Mouse (Mus musculus): Measurements from ENCODE around the gene Masp2. TPM values are rescaled to one million over a fixed set of nuclear protein-coding genes. Genes with fewer than 3 reads are reported as not detected.

The Masp2 gene
- polyA plus RNA-seq, 1 experiment from 2014 or later, result 44.5 TPM

GRCm38 (mm10) chr4:148622485-148622884 is 20.1 kb downstream of the Masp2 start:
- H3K27me3 ChIP-seq, result no peaks in the 10 kb centered on the region
- no peak overlapping the region for H3K9ac ChIP-seq
- H3K4me1 ChIP-seq (replicated peaks), result peaks cover 44% of the 10 kb centered on the region
- 83% methylated on average over 4 of the region's 4 CpGs for WGBS (ENCODE audit: insufficient replicate concordance)
- ATAC-seq (ENCODE audit: insufficient read depth), result no peak
- no peak overlapping the region for H3K4me2 ChIP-seq
- no peak overlapping the region for H3K4me3 ChIP-seq (replicated peaks)
- peaks cover 72% of the 10 kb centered on the region for H3K36me3 ChIP-seq (replicated peaks)
- no peak overlapping the region for H3K27ac ChIP-seq (replicated peaks)
- H3K9me3 ChIP-seq (replicated peaks), result no peaks in the 10 kb centered on the region

GRCm38 (mm10) chr4:148623609-148624008 is 21.3 kb downstream of the Masp2 start:
- peaks cover 47% of the 10 kb centered on the region for H3K4me1 ChIP-seq (replicated peaks)
- no peak overlapping the region for H3K9ac ChIP-seq
- no peak overlapping the region for H3K27ac ChIP-seq (replicated peaks)
- no peaks in the 10 kb centered on the region for H3K9me3 ChIP-seq (replicated peaks)
- 69% methylated on average over 4 of the region's 4 CpGs for WGBS (ENCODE audit: insufficient replicate concordance)
- peak overlapping the region; percentile 24; the same call in 1 of the 2 replicates for H3K4me2 ChIP-seq
- peaks cover 64% of the 10 kb centered on the region for H3K36me3 ChIP-seq (replicated peaks)
- no peaks in the 10 kb centered on the region for H3K27me3 ChIP-seq
- no peak for ATAC-seq (ENCODE audit: insufficient read depth)
- H3K4me3 ChIP-seq (replicated peaks), result 0 out of 2 replicates have a peak overlapping the region, but pooled peaks have one; percentile 0

- Histone ChIP-seq H3K27me3 (no peaks in the 10 kb centered on the region), H3K36me3 (replicated peaks) (peaks cover 50% of the 10 kb centered on the region), H3K4me3 (replicated peaks) (peak overlapping the region; percentile 96), H3K9ac (peak overlapping the region; percentile 99; the same call in 1 of the 2 replicates), H3K9me3 (replicated peaks) (no peaks in the 10 kb centered on the region), H3K4me2 (peak overlapping the region; percentile 88), H3K4me1 (replicated peaks) (peaks cover 44% of the 10 kb centered on the region), H3K27ac (replicated peaks) (no peak overlapping the region)
- 78% methylated on average over 10 of the region's 10 CpGs for WGBS (ENCODE audit: insufficient replicate concordance)
- no peak for ATAC-seq (ENCODE audit: insufficient read depth)
Observed at GRCm38 (mm10) chr4:148625010-148625409, 22.7 kb downstream of the Masp2 start.

GRCm38 (mm10) chr4:148625756-148626622 is 23.6 kb downstream of the Masp2 start:
- WGBS (ENCODE audit: insufficient replicate concordance), result under 1% methylated on average over 57 of the region's 57 CpGs
- ATAC-seq (ENCODE audit: insufficient read depth), result peak; percentile 64
- Histone ChIP-seq H3K36me3 (replicated peaks) (peaks cover 42% of the 10 kb centered on the region), H3K9me3 (replicated peaks) (no peaks in the 10 kb centered on the region), H3K4me2 (peak overlapping the region; percentile 88), H3K27me3 (no peaks in the 10 kb centered on the region), H3K27ac (replicated peaks) (peak overlapping the region; percentile 92), H3K4me3 (replicated peaks) (peak overlapping the region; percentile 96), H3K4me1 (replicated peaks) (peaks cover 44% of the 10 kb centered on the region), H3K9ac (peak overlapping the region; percentile 99)

- WGBS (ENCODE audit: insufficient replicate concordance), result under 1% methylated on average over 51 of the region's 51 CpGs
- Histone ChIP-seq H3K27ac (replicated peaks) (peak within 1 kb of the TSS; percentile 92), H3K4me1 (replicated peaks) (peaks cover 41% of the 10 kb centered on the region), H3K4me3 (replicated peaks) (peak within 1 kb of the TSS; percentile 96), H3K9me3 (replicated peaks) (no peaks in the 10 kb centered on the region), H3K36me3 (replicated peaks) (peaks cover 35% of the 10 kb centered on the region), H3K9ac (peak within 1 kb of the TSS; percentile 99), H3K4me2 (peak within 1 kb of the TSS; percentile 88), H3K27me3 (no peaks in the 10 kb centered on the region)
- peak; percentile 93 for ATAC-seq (ENCODE audit: insufficient read depth)
Observed at GRCm38 (mm10) chr4:148626623-148627185, 24.4 kb downstream of the Masp2 start, which contains the start of gene Tardbp. Gene Tardbp, minus strand, starts transcription at chr4:148627019.

GRCm38 (mm10) chr4:148627246-148627645 is 24.9 kb downstream of the Masp2 start:
- H3K27ac ChIP-seq (replicated peaks), result 0 out of 2 replicates have a peak overlapping the region, but pooled peaks have one; percentile 6
- H3K9me3 ChIP-seq (replicated peaks), result no peaks in the 10 kb centered on the region
- WGBS (ENCODE audit: insufficient replicate concordance), result 61% methylated on average over 3 of the region's 3 CpGs
- no peaks in the 10 kb centered on the region for H3K27me3 ChIP-seq
- H3K9ac ChIP-seq, result peak overlapping the region; percentile 99; the same call in 1 of the 2 replicates
- peaks cover 29% of the 10 kb centered on the region for H3K36me3 ChIP-seq (replicated peaks)
- H3K4me2 ChIP-seq, result peak overlapping the region; percentile 88
- no peak for ATAC-seq (ENCODE audit: insufficient read depth)
- peak overlapping the region; percentile 96 for H3K4me3 ChIP-seq (replicated peaks)
- peaks cover 39% of the 10 kb centered on the region for H3K4me1 ChIP-seq (replicated peaks)

GRCm38 (mm10) chr4:148632013-148632692 is 29.8 kb downstream of the Masp2 start:
- Histone ChIP-seq H3K36me3 (replicated peaks) (no peaks in the 10 kb centered on the region), H3K27me3 (no peaks in the 10 kb centered on the region), H3K4me3 (replicated peaks) (no peak overlapping the region), H3K4me1 (replicated peaks) (peaks cover 10% of the 10 kb centered on the region), H3K9ac (no peak overlapping the region), H3K4me2 (no peak overlapping the region), H3K27ac (replicated peaks) (no peak overlapping the region), H3K9me3 (replicated peaks) (no peaks in the 10 kb centered on the region)
- no peak for ATAC-seq (ENCODE audit: insufficient read depth)
- 57% methylated on average over 3 of the region's 3 CpGs for WGBS (ENCODE audit: insufficient replicate concordance)

- H3K4me2 ChIP-seq, result no peak overlapping the region
- 27% methylated on average over 2 of the region's 2 CpGs for WGBS (ENCODE audit: insufficient replicate concordance)
- H3K36me3 ChIP-seq (replicated peaks), result no peaks in the 10 kb centered on the region
- no peak overlapping the region for H3K9ac ChIP-seq
- no peak for ATAC-seq (ENCODE audit: insufficient read depth)
- no peaks in the 10 kb centered on the region for H3K9me3 ChIP-seq (replicated peaks)
- no peaks in the 10 kb centered on the region for H3K27me3 ChIP-seq
- peaks cover 4% of the 10 kb centered on the region for H3K4me1 ChIP-seq (replicated peaks)
- no peak overlapping the region for H3K27ac ChIP-seq (replicated peaks)
- no peak overlapping the region for H3K4me3 ChIP-seq (replicated peaks)
Observed at GRCm38 (mm10) chr4:148633395-148634061, 31.2 kb downstream of the Masp2 start.

- Histone ChIP-seq H3K4me2 (no peak overlapping the region), H3K9me3 (replicated peaks) (no peaks in the 10 kb centered on the region), H3K4me1 (replicated peaks) (peaks cover 4% of the 10 kb centered on the region), H3K27ac (replicated peaks) (no peak overlapping the region), H3K36me3 (replicated peaks) (no peaks in the 10 kb centered on the region), H3K4me3 (replicated peaks) (no peak overlapping the region), H3K9ac (no peak overlapping the region), H3K27me3 (no peaks in the 10 kb centered on the region)
- ATAC-seq (ENCODE audit: insufficient read depth), result no peak
- WGBS (ENCODE audit: insufficient replicate concordance), result 43% methylated on average over 2 of the region's 2 CpGs
Observed at GRCm38 (mm10) chr4:148635309-148635708, 33.0 kb downstream of the Masp2 start.

GRCm38 (mm10) chr4:148638302-148638701 is 35.9 kb downstream of the Masp2 start:
- no peaks in the 10 kb centered on the region for H3K9me3 ChIP-seq (replicated peaks)
- WGBS (ENCODE audit: insufficient replicate concordance), result 21% methylated on average over 9 of the region's 9 CpGs
- H3K36me3 ChIP-seq (replicated peaks), result no peaks in the 10 kb centered on the region
- no peak for ATAC-seq (ENCODE audit: insufficient read depth)
- peaks cover 6% of the 10 kb centered on the region for H3K4me1 ChIP-seq (replicated peaks)
- H3K27ac ChIP-seq (replicated peaks), result no peak overlapping the region
- no peak overlapping the region for H3K9ac ChIP-seq
- no peaks in the 10 kb centered on the region for H3K27me3 ChIP-seq
- no peak overlapping the region for H3K4me3 ChIP-seq (replicated peaks)
- H3K4me2 ChIP-seq, result no peak overlapping the region

Measured in liver, embryonic 15.5 days (tissue).